Mouse (Mus musculus): Measurements from ENCODE around the gene Lamc2. TPM values are rescaled to one million over a fixed set of nuclear protein-coding genes. Genes with fewer than 3 reads are reported as not detected.

Gene Lamc2
- polyA plus RNA-seq, 1 experiment, result not detected

GRCm38 (mm10) chr1:153191943-153192329 lies 5.7 kb upstream of the Lamc2 start:
- 25% methylated on average over 5 of the region's 5 CpGs for WGBS

GRCm38 (mm10) chr1:153191237-153191942 lies 5.1 kb upstream of the Lamc2 start:
- H3K27ac ChIP-seq (ENCODE audit: control insufficient read depth, insufficient read depth, low read depth, low read length, poor library complexity), result no peak overlapping the region
- no peak overlapping the region for H3K4me3 ChIP-seq (replicated peaks; ENCODE audit: control insufficient read depth, low read depth, low read length)
- 87% methylated on average over 15 of the region's 15 CpGs for WGBS
- no peaks in the 10 kb centered on the region for H3K4me1 ChIP-seq (ENCODE audit: control insufficient read depth, insufficient read depth, low read length)
- no peak for TF ChIP-seq CTCF (IDR thresholded peaks at IDR 0.05; ENCODE audit: control insufficient read depth, insufficient read depth, low read length)
- no peak for TF ChIP-seq POLR2A (IDR thresholded peaks at IDR 0.05; ENCODE audit: borderline replicate concordance, control insufficient read depth, low read depth, low read length)

More at GRCm38 (mm10) chr1:153191943-153192329, 5.7 kb upstream of the Lamc2 start:
- TF ChIP-seq CTCF (IDR thresholded peaks at IDR 0.05; ENCODE audit: control insufficient read depth, insufficient read depth, low read length) (no peak), POLR2A (IDR thresholded peaks at IDR 0.05; ENCODE audit: borderline replicate concordance, control insufficient read depth, low read depth, low read length) (no peak)
- H3K4me3 ChIP-seq (replicated peaks; ENCODE audit: control insufficient read depth, low read depth, low read length), result no peak overlapping the region
- H3K4me1 ChIP-seq (ENCODE audit: control insufficient read depth, insufficient read depth, low read length), result no peaks in the 10 kb centered on the region
- H3K27ac ChIP-seq (ENCODE audit: control insufficient read depth, insufficient read depth, low read depth, low read length, poor library complexity), result no peak overlapping the region

GRCm38 (mm10) chr1:153188081-153188480 lies 1.8 kb upstream of the Lamc2 start:
- no peak for TF ChIP-seq POLR2A (IDR thresholded peaks at IDR 0.05; ENCODE audit: borderline replicate concordance, control insufficient read depth, low read depth, low read length)
- no peak for TF ChIP-seq CTCF (IDR thresholded peaks at IDR 0.05; ENCODE audit: control insufficient read depth, insufficient read depth, low read length)
- H3K4me3 ChIP-seq (replicated peaks; ENCODE audit: control insufficient read depth, low read depth, low read length), result no peak overlapping the region
- 75% methylated on average over 3 of the region's 3 CpGs for WGBS
- H3K27ac ChIP-seq (ENCODE audit: control insufficient read depth, insufficient read depth, low read depth, low read length, poor library complexity), result no peak overlapping the region
- no peaks in the 10 kb centered on the region; the same call in 1 of the 2 replicates for H3K4me1 ChIP-seq (ENCODE audit: control insufficient read depth, insufficient read depth, low read length)

- Histone ChIP-seq H3K4me3 (replicated peaks; ENCODE audit: control insufficient read depth, low read depth, low read length) (no peak overlapping the region), H3K4me1 (ENCODE audit: control insufficient read depth, insufficient read depth, low read length) (no peaks in the 10 kb centered on the region; the same call in 1 of the 2 replicates), H3K27ac (ENCODE audit: control insufficient read depth, insufficient read depth, low read depth, low read length, poor library complexity) (no peak overlapping the region)
- WGBS, result 74% methylated on average over 9 of the region's 9 CpGs
- no peak for TF ChIP-seq POLR2A (IDR thresholded peaks at IDR 0.05; ENCODE audit: borderline replicate concordance, control insufficient read depth, low read depth, low read length)
- no peak for TF ChIP-seq CTCF (IDR thresholded peaks at IDR 0.05; ENCODE audit: control insufficient read depth, insufficient read depth, low read length)
These were observed 5.5 kb downstream of the Lamc2 start for GRCm38 (mm10) chr1:153180586-153181289.

- H3K27ac ChIP-seq (ENCODE audit: control insufficient read depth, insufficient read depth, low read depth, low read length, poor library complexity), result no peak overlapping the region
- no peak overlapping the region for H3K4me3 ChIP-seq (replicated peaks; ENCODE audit: control insufficient read depth, low read depth, low read length)
- WGBS, result 71% methylated on average over 4 of the region's 4 CpGs
- no peaks in the 10 kb centered on the region for H3K4me1 ChIP-seq (ENCODE audit: control insufficient read depth, insufficient read depth, low read length)
- no peak for TF ChIP-seq POLR2A (IDR thresholded peaks at IDR 0.05; ENCODE audit: borderline replicate concordance, control insufficient read depth, low read depth, low read length)
- no peak for TF ChIP-seq CTCF (IDR thresholded peaks at IDR 0.05; ENCODE audit: control insufficient read depth, insufficient read depth, low read length)
These were observed 6.1 kb downstream of the Lamc2 start for GRCm38 (mm10) chr1:153180160-153180559.

- Histone ChIP-seq H3K4me1 (ENCODE audit: control insufficient read depth, insufficient read depth, low read length) (no peaks in the 10 kb centered on the region), H3K27ac (ENCODE audit: control insufficient read depth, insufficient read depth, low read depth, low read length, poor library complexity) (no peak overlapping the region), H3K4me3 (replicated peaks; ENCODE audit: control insufficient read depth, low read depth, low read length) (no peak overlapping the region)
- TF ChIP-seq CTCF (IDR thresholded peaks at IDR 0.05; ENCODE audit: control insufficient read depth, insufficient read depth, low read length), result no peak
- TF ChIP-seq POLR2A (IDR thresholded peaks at IDR 0.05; ENCODE audit: borderline replicate concordance, control insufficient read depth, low read depth, low read length), result no peak
- 67% methylated on average over 12 of the region's 12 CpGs for WGBS
These were observed 11.4 kb downstream of the Lamc2 start for GRCm38 (mm10) chr1:153174801-153175200.

- Histone ChIP-seq H3K4me3 (replicated peaks; ENCODE audit: control insufficient read depth, low read depth, low read length) (no peak overlapping the region), H3K27ac (ENCODE audit: control insufficient read depth, insufficient read depth, low read depth, low read length, poor library complexity) (no peak overlapping the region), H3K4me1 (ENCODE audit: control insufficient read depth, insufficient read depth, low read length) (no peaks in the 10 kb centered on the region)
- WGBS, result 5% methylated on average over 3 of the region's 3 CpGs
- TF ChIP-seq CTCF (IDR thresholded peaks at IDR 0.05; ENCODE audit: control insufficient read depth, insufficient read depth, low read length) (no peak), POLR2A (IDR thresholded peaks at IDR 0.05; ENCODE audit: borderline replicate concordance, control insufficient read depth, low read depth, low read length) (no peak)
These were observed 13.0 kb downstream of the Lamc2 start for GRCm38 (mm10) chr1:153173276-153173675.

- H3K4me1 ChIP-seq (ENCODE audit: control insufficient read depth, insufficient read depth, low read length), result no peaks in the 10 kb centered on the region
- no peak overlapping the region for H3K27ac ChIP-seq (ENCODE audit: control insufficient read depth, insufficient read depth, low read depth, low read length, poor library complexity)
- TF ChIP-seq POLR2A (IDR thresholded peaks at IDR 0.05; ENCODE audit: borderline replicate concordance, control insufficient read depth, low read depth, low read length) (no peak), CTCF (IDR thresholded peaks at IDR 0.05; ENCODE audit: control insufficient read depth, insufficient read depth, low read length) (no peak)
- H3K4me3 ChIP-seq (replicated peaks; ENCODE audit: control insufficient read depth, low read depth, low read length), result no peak overlapping the region
- WGBS, result 47% methylated on average over 9 of the region's 9 CpGs
These were observed 13.9 kb downstream of the Lamc2 start for GRCm38 (mm10) chr1:153172291-153172731.
